Mouse (Mus musculus): ENCODE data around the gene Mrpl38. TPM values are rescaled to one million over a fixed set of nuclear protein-coding genes. Genes with fewer than 3 reads are reported as not detected.
A peak's percentile ranks its signal among the peaks of the same experiment; 100 is the strongest.

The Mrpl38 gene
- polyA plus RNA-seq, 1 experiment from 2014 or later, result 79.3 TPM

- 80% methylated on average over 5 of the region's 5 CpGs for WGBS
- Histone ChIP-seq H3K9ac (ENCODE audit: low read length) (no peak overlapping the region), H3K36me3 (ENCODE audit: control insufficient read depth, insufficient read depth, low read length) (peaks cover 27% of the 10 kb centered on the region), H3K27ac (ENCODE audit: low read length) (no peak overlapping the region), H3K4me3 (ENCODE audit: low read length) (no peak overlapping the region), H3K9me3 (ENCODE audit: control insufficient read depth, low read length) (no peaks in the 10 kb centered on the region), H3K4me1 (replicated peaks; ENCODE audit: control insufficient read depth, insufficient read depth, low read length) (peaks cover 12% of the 10 kb centered on the region), H3K4me2 (ENCODE audit: low read depth, low read length) (no peak overlapping the region), H3K27me3 (ENCODE audit: control insufficient read depth, insufficient read depth, low read depth, low read length) (no peaks in the 10 kb centered on the region)
- no peak for ATAC-seq (ENCODE audit: low read depth)
Measured at GRCm38 (mm10) chr11:116170003-116170800, 31.5 kb upstream of the Mrpl38 start.

GRCm38 (mm10) chr11:116169214-116169613, 30.5 kb upstream of the Mrpl38 start:
- Histone ChIP-seq H3K9me3 (ENCODE audit: control insufficient read depth, low read length) (no peaks in the 10 kb centered on the region), H3K36me3 (ENCODE audit: control insufficient read depth, insufficient read depth, low read length) (peaks cover 18% of the 10 kb centered on the region), H3K4me2 (ENCODE audit: low read depth, low read length) (no peak overlapping the region), H3K27me3 (ENCODE audit: control insufficient read depth, insufficient read depth, low read depth, low read length) (no peaks in the 10 kb centered on the region), H3K9ac (ENCODE audit: low read length) (no peak overlapping the region), H3K4me3 (ENCODE audit: low read length) (no peak overlapping the region), H3K4me1 (replicated peaks; ENCODE audit: control insufficient read depth, insufficient read depth, low read length) (peaks cover 12% of the 10 kb centered on the region), H3K27ac (ENCODE audit: low read length) (no peak overlapping the region)
- no peak for ATAC-seq (ENCODE audit: low read depth)
- WGBS, result 77% methylated on average over 3 of the region's 3 CpGs

GRCm38 (mm10) chr11:116167884-116168439, 29.3 kb upstream of the Mrpl38 start, which contains the start of gene Fbf1:
Fbf1 (minus strand) TSS chr11:116168166.
- Histone ChIP-seq H3K4me3 (ENCODE audit: low read length) (peak within 1 kb of the TSS; percentile 73), H3K27me3 (ENCODE audit: control insufficient read depth, insufficient read depth, low read depth, low read length) (no peaks in the 10 kb centered on the region), H3K4me1 (replicated peaks; ENCODE audit: control insufficient read depth, insufficient read depth, low read length) (peaks cover 12% of the 10 kb centered on the region), H3K9ac (ENCODE audit: low read length) (peak within 1 kb of the TSS; percentile 90), H3K9me3 (ENCODE audit: control insufficient read depth, low read length) (no peaks in the 10 kb centered on the region), H3K36me3 (ENCODE audit: control insufficient read depth, insufficient read depth, low read length) (peaks cover 6% of the 10 kb centered on the region), H3K4me2 (ENCODE audit: low read depth, low read length) (peak within 1 kb of the TSS; percentile 76), H3K27ac (ENCODE audit: low read length) (peak within 1 kb of the TSS; percentile 95)
- WGBS, result under 1% methylated on average over 40 of the region's 40 CpGs
- peak; percentile 98 for ATAC-seq (ENCODE audit: low read depth)

- H3K9me3 ChIP-seq (ENCODE audit: control insufficient read depth, low read length), result no peaks in the 10 kb centered on the region
- peak; percentile 34 for ATAC-seq (ENCODE audit: low read depth)
- 2% methylated on average over 6 of the region's 6 CpGs for WGBS
- peak overlapping the region; percentile 76 for H3K4me2 ChIP-seq (ENCODE audit: low read depth, low read length)
- peaks cover 13% of the 10 kb centered on the region for H3K4me1 ChIP-seq (replicated peaks; ENCODE audit: control insufficient read depth, insufficient read depth, low read length)
- peaks cover 3% of the 10 kb centered on the region; the same call in 1 of the 2 replicates for H3K36me3 ChIP-seq (ENCODE audit: control insufficient read depth, insufficient read depth, low read length)
- no peaks in the 10 kb centered on the region for H3K27me3 ChIP-seq (ENCODE audit: control insufficient read depth, insufficient read depth, low read depth, low read length)
- H3K4me3 ChIP-seq (ENCODE audit: low read length), result peak overlapping the region; percentile 73
- H3K27ac ChIP-seq (ENCODE audit: low read length), result peak overlapping the region; percentile 95
- peak overlapping the region; percentile 90 for H3K9ac ChIP-seq (ENCODE audit: low read length)
Measured at GRCm38 (mm10) chr11:116167232-116167631, 28.6 kb upstream of the Mrpl38 start.

- ATAC-seq (ENCODE audit: low read depth), result no peak
Measured at GRCm38 (mm10) chr11:116163002-116163401, 24.3 kb upstream of the Mrpl38 start.

GRCm38 (mm10) chr11:116162146-116162545, 23.5 kb upstream of the Mrpl38 start:
- Histone ChIP-seq H3K4me2 (ENCODE audit: low read depth, low read length) (no peak overlapping the region), H3K27me3 (ENCODE audit: control insufficient read depth, insufficient read depth, low read depth, low read length) (no peaks in the 10 kb centered on the region), H3K27ac (ENCODE audit: low read length) (no peak overlapping the region), H3K9me3 (ENCODE audit: control insufficient read depth, low read length) (no peaks in the 10 kb centered on the region), H3K4me1 (replicated peaks; ENCODE audit: control insufficient read depth, insufficient read depth, low read length) (peaks cover 15% of the 10 kb centered on the region), H3K36me3 (ENCODE audit: control insufficient read depth, insufficient read depth, low read length) (peaks cover 9% of the 10 kb centered on the region), H3K4me3 (ENCODE audit: low read length) (no peak overlapping the region), H3K9ac (ENCODE audit: low read length) (no peak overlapping the region)
- ATAC-seq (ENCODE audit: low read depth), result 0 out of 2 replicates have a peak, but pooled peaks have one; percentile 52
- 65% methylated on average over 10 of the region's 10 CpGs for WGBS

More at GRCm38 (mm10) chr11:116163002-116163401, 24.3 kb upstream of the Mrpl38 start:
- Histone ChIP-seq H3K9me3 (ENCODE audit: control insufficient read depth, low read length) (no peaks in the 10 kb centered on the region), H3K4me3 (ENCODE audit: low read length) (no peak overlapping the region), H3K27ac (ENCODE audit: low read length) (no peak overlapping the region), H3K9ac (ENCODE audit: low read length) (no peak overlapping the region), H3K4me2 (ENCODE audit: low read depth, low read length) (no peak overlapping the region), H3K36me3 (ENCODE audit: control insufficient read depth, insufficient read depth, low read length) (peaks cover 9% of the 10 kb centered on the region), H3K27me3 (ENCODE audit: control insufficient read depth, insufficient read depth, low read depth, low read length) (no peaks in the 10 kb centered on the region), H3K4me1 (replicated peaks; ENCODE audit: control insufficient read depth, insufficient read depth, low read length) (peaks cover 15% of the 10 kb centered on the region)
- 49% methylated on average over 9 of the region's 9 CpGs for WGBS

- H3K27ac ChIP-seq (ENCODE audit: low read length), result no peak overlapping the region
- H3K27me3 ChIP-seq (ENCODE audit: control insufficient read depth, insufficient read depth, low read depth, low read length), result no peaks in the 10 kb centered on the region
- H3K9me3 ChIP-seq (ENCODE audit: control insufficient read depth, low read length), result no peaks in the 10 kb centered on the region
- H3K4me2 ChIP-seq (ENCODE audit: low read depth, low read length), result no peak overlapping the region
- no peak overlapping the region for H3K4me3 ChIP-seq (ENCODE audit: low read length)
- H3K36me3 ChIP-seq (ENCODE audit: control insufficient read depth, insufficient read depth, low read length), result peaks cover 9% of the 10 kb centered on the region
- no peak for ATAC-seq (ENCODE audit: low read depth)
- H3K4me1 ChIP-seq (replicated peaks; ENCODE audit: control insufficient read depth, insufficient read depth, low read length), result peaks cover 8% of the 10 kb centered on the region; the same call in 1 of the 2 replicates
- no peak overlapping the region for H3K9ac ChIP-seq (ENCODE audit: low read length)
- 54% methylated on average over 12 of the region's 12 CpGs for WGBS
Measured at GRCm38 (mm10) chr11:116161312-116161711, 22.6 kb upstream of the Mrpl38 start.

GRCm38 (mm10) chr11:116150960-116151359, 12.3 kb upstream of the Mrpl38 start:
- Histone ChIP-seq H3K4me1 (replicated peaks; ENCODE audit: control insufficient read depth, insufficient read depth, low read length) (no peaks in the 10 kb centered on the region), H3K4me2 (ENCODE audit: low read depth, low read length) (no peak overlapping the region), H3K27ac (ENCODE audit: low read length) (no peak overlapping the region), H3K36me3 (ENCODE audit: control insufficient read depth, insufficient read depth, low read length) (peaks cover 36% of the 10 kb centered on the region), H3K9me3 (ENCODE audit: control insufficient read depth, low read length) (no peaks in the 10 kb centered on the region), H3K27me3 (ENCODE audit: control insufficient read depth, insufficient read depth, low read depth, low read length) (no peaks in the 10 kb centered on the region), H3K9ac (ENCODE audit: low read length) (no peak overlapping the region), H3K4me3 (ENCODE audit: low read length) (no peak overlapping the region)
- ATAC-seq (ENCODE audit: low read depth), result no peak
- 86% methylated on average over 2 of the region's 2 CpGs for WGBS

GRCm38 (mm10) chr11:116149341-116149740, 10.7 kb upstream of the Mrpl38 start:
- Histone ChIP-seq H3K36me3 (ENCODE audit: control insufficient read depth, insufficient read depth, low read length) (peaks cover 37% of the 10 kb centered on the region), H3K4me1 (replicated peaks; ENCODE audit: control insufficient read depth, insufficient read depth, low read length) (0 out of 2 replicates have a peak, but pooled peaks cover 4% of the 10 kb centered on the region), H3K4me3 (ENCODE audit: low read length) (no peak overlapping the region), H3K9ac (ENCODE audit: low read length) (no peak overlapping the region), H3K9me3 (ENCODE audit: control insufficient read depth, low read length) (no peaks in the 10 kb centered on the region), H3K27ac (ENCODE audit: low read length) (no peak overlapping the region), H3K27me3 (ENCODE audit: control insufficient read depth, insufficient read depth, low read depth, low read length) (no peaks in the 10 kb centered on the region), H3K4me2 (ENCODE audit: low read depth, low read length) (no peak overlapping the region)
- 81% methylated on average over 6 of the region's 6 CpGs for WGBS
- no peak for ATAC-seq (ENCODE audit: low read depth)
